Mouse (Mus musculus): Measurements from ENCODE around the gene Bmt2. TPM values are rescaled to one million over a fixed set of nuclear protein-coding genes. Genes with fewer than 3 reads are reported as not detected.
A peak's percentile ranks its signal among the peaks of the same experiment; 100 is the strongest.

Bmt2 gene
- total and polyA plus RNA-seq, 3 experiments, result 12.8 to 59.2 (median 17.6) TPM

DNA sequence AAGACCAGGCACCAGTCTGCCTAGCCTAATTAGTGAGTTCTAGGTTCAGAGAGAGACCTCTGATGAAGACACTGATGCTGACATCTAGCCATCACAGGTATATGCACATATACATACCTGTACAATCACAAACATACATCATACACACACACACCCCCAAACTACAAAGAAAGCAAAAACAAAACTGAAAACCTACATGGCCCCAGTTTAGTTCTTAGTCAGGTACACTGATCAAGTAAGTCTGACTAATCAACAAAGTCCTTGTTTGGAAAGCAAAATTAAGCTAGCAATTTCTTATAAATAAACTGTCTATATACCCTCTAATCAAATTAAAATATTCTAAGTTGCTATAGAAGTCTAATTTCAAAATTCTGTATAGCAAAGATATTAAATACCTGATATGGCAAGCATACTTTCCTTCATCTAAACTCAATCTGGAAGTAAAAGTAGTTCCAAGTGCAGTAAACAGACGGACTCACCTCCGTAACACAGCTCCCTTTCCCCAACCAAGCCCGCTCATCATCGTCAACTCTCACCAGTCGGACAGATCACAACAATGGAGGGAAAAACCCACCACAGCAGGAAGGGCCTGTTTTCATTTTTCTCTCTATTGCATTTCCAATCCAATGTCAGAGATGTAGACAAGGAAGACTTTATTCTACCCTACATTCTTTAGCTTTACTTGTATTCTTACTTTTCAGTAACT, 3.0 kb downstream of the Bmt2 start:
- peak overlapping the region; percentile 84 for H3K4me2 ChIP-seq (ENCODE audit: insufficient read depth, low read depth, poor library complexity, severe bottlenecking)
- H3K4me3 ChIP-seq (replicated peaks in 1 of 3; ENCODE audit: low read depth in 2 of 3, low read length in 2 of 3, poor library complexity in 1 of 3), result peak overlapping the region; percentile 55 to 94 (median 72)
- peak; percentile 61; the same call in 1 of the 2 replicates for TF ChIP-seq IRF4 (IDR thresholded peaks at IDR 0.05; ENCODE audit: low read depth, low read length)
- peak; percentile 16; the same call in 1 of the 2 replicates for TF ChIP-seq JUN (IDR thresholded peaks at IDR 0.05; ENCODE audit: insufficient read depth, low read depth, low read length)
- TF ChIP-seq CHD1 (IDR thresholded peaks at IDR 0.05; ENCODE audit: low read depth, low read length), result no peak
- peak; percentile 67 for TF ChIP-seq EP300 (IDR thresholded peaks at IDR 0.05; ENCODE audit: low read length)
- no peak for TF ChIP-seq NELFE (IDR thresholded peaks at IDR 0.05; ENCODE audit: low read depth, low read length)
- H3K9me3 ChIP-seq (replicated peaks; ENCODE audit: low read length), result no peaks in the 10 kb centered on the region
- in situ Hi-C loops (cut with MboI; ENCODE audit: low pct_ligation_motif_present, low pct_unique_long_range_greater_than_20kb, low sequenced_read_pairs) (no loop called here), dilution Hi-C loops (cut with MboI; ENCODE audit: extremely low pct_ligation_motif_present, extremely low pct_unique_long_range_greater_than_20kb, low sequenced_read_pairs) (no loop called here)
- no peaks in the 10 kb centered on the region for H3K27me3 ChIP-seq (replicated peaks)
- peak overlapping the region; percentile 51; the same call in 1 of the 2 replicates for H3K9ac ChIP-seq (ENCODE audit: insufficient read depth, low read depth)
- no peak overlapping the region; the same call in 1 of the 2 replicates for H3K27ac ChIP-seq (ENCODE audit: insufficient read depth, low read depth)
- H3K36me3 ChIP-seq (replicated peaks in 1 of 2; ENCODE audit: control insufficient read depth in 1 of 2, insufficient read depth in 1 of 2, low read length in 1 of 2), result peaks cover 6 to 23% of the 10 kb centered on the region in 2 experiments
- H3K79me2 ChIP-seq (replicated peaks; ENCODE audit: control insufficient read depth, extremely low read depth, insufficient read depth, poor library complexity, severe bottlenecking), result peaks cover 31% of the 10 kb centered on the region
- H3K4me1 ChIP-seq (ENCODE audit: control insufficient read depth in 1 of 2, insufficient read depth in 2 of 2), result peaks cover 12 to 42% of the 10 kb centered on the region in 2 experiments
- DNase-seq (ENCODE audit: extremely low read depth), result peak; percentile 40

DNA sequence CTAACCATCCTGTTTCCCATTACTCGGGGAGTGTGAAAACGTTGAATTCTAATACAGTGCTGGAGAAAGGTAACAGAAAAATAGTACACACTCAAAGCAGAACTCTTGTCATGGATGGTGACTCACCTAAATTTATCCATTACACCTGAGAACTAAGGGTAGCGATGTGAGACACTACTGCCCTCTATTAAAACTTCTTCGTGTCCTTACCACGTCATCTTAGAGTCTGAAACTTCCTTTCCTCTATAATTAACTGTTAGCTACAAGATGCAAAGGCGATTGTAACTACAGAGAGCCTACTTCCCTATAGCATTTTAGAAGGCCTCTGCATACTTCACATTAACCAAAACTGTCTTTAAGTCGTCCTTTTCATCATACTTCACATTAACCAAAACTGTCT, 12.1 kb downstream of the Bmt2 start:
- peaks cover 3 to 15% of the 10 kb centered on the region in 2 experiments for H3K4me1 ChIP-seq (ENCODE audit: control insufficient read depth in 1 of 2, insufficient read depth in 2 of 2)
- no peaks in the 10 kb centered on the region for H3K27me3 ChIP-seq (replicated peaks)
- no peak overlapping the region for H3K4me3 ChIP-seq (replicated peaks in 1 of 3; ENCODE audit: low read depth in 2 of 3, low read length in 2 of 3, poor library complexity in 1 of 3)
- H3K27ac ChIP-seq (ENCODE audit: insufficient read depth, low read depth), result no peak overlapping the region; the same call in 1 of the 2 replicates
- in situ Hi-C loops (cut with MboI; ENCODE audit: low pct_ligation_motif_present, low pct_unique_long_range_greater_than_20kb, low sequenced_read_pairs), result no loop called here
- no peaks in the 10 kb centered on the region for H3K9me3 ChIP-seq (replicated peaks; ENCODE audit: low read length)
- H3K36me3 ChIP-seq (replicated peaks in 1 of 2; ENCODE audit: control insufficient read depth in 1 of 2, insufficient read depth in 1 of 2, low read length in 1 of 2), result peaks cover 11 to 39% of the 10 kb centered on the region in 2 experiments
- DNase-seq (ENCODE audit: extremely low read depth), result peak; percentile 45
- H3K4me2 ChIP-seq (ENCODE audit: insufficient read depth, low read depth, poor library complexity, severe bottlenecking), result no peak overlapping the region
- dilution Hi-C loops (cut with MboI; ENCODE audit: extremely low pct_ligation_motif_present, extremely low pct_unique_long_range_greater_than_20kb, low sequenced_read_pairs), result no loop called here
- H3K79me2 ChIP-seq (replicated peaks; ENCODE audit: control insufficient read depth, extremely low read depth, insufficient read depth, poor library complexity, severe bottlenecking), result peaks cover 23% of the 10 kb centered on the region
- TF ChIP-seq CHD2 (IDR thresholded peaks at IDR 0.05; ENCODE audit: low read length) (no peak), MYC (IDR thresholded peaks at IDR 0.05; ENCODE audit: low read depth, low read length) (no peak), BHLHE40 (IDR thresholded peaks at IDR 0.05; ENCODE audit: low read depth, low read length) (no peak), POLR2A (IDR thresholded peaks at IDR 0.05; ENCODE audit: low read depth, low read length) (no peak), TCF12 (IDR thresholded peaks at IDR 0.05; ENCODE audit: low read depth, low read length) (no peak), USF2 (conservative IDR thresholded peaks at IDR 0.05; ENCODE audit: low read depth, low read length) (no peak), GABPA (IDR thresholded peaks at IDR 0.05; ENCODE audit: insufficient replicate concordance, low read depth, low read length) (no peak), MXI1 (IDR thresholded peaks at IDR 0.05; ENCODE audit: low read depth, low read length) (no peak), NELFE (IDR thresholded peaks at IDR 0.05; ENCODE audit: low read depth, low read length) (no peak), JUN (IDR thresholded peaks at IDR 0.05; ENCODE audit: insufficient read depth, low read depth, low read length) (no peak), MAFK (IDR thresholded peaks at IDR 0.05; ENCODE audit: insufficient replicate concordance, low read length) (no peak), E2F4 (IDR thresholded peaks at IDR 0.05; ENCODE audit: insufficient replicate concordance, low read depth, low read length) (no peak), USF1 (IDR thresholded peaks at IDR 0.05; ENCODE audit: low read depth, low read length) (no peak)
- no peak overlapping the region for H3K9ac ChIP-seq (ENCODE audit: insufficient read depth, low read depth)
